Mouse (Mus musculus): Measurements from ENCODE around the gene Nfil3. TPM values are rescaled to one million over a fixed set of nuclear protein-coding genes. Genes with fewer than 3 reads are reported as not detected.
A peak's percentile ranks its signal among the peaks of the same experiment; 100 is the strongest.

Nfil3 gene
- 10 to 100 TPM in 3 of 4 experiments, 1 to 10 TPM in 1; 9.8 to 16.8 (median 15.8) TPM for total RNA-seq (2022)

DNA sequence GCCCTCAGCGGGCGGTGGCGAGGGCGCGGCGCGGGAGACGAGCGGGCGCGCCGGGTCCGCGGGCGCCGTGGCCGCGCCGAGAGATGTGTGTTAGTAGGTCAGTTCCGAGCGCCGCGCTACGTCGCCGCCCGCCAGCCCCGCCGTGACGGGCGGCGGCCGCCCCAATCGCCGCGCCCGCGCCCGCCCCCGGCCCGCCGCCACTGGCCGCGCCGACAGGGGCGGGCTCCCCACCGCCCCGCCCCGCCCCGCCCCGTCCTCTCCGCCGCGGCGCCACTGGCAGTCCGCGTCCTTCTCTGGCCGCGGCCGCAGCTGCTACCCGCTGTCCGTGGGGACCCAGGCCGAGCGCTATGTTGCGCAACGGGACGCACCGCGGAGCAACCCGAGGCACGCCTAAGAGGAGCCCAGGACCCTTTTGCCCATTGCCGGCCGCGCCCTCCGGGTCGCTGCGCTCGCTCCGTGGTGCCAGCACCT is at the start of gene Nfil3:
Gene Nfil3, minus strand, starts transcription at position 123 of the 471 bp plus-strand sequence.
- peak in 1 of 2 experiments; percentile 45 for DNase-seq (ENCODE audit: low spot score in 2 of 2)

GRCm38 (mm10) chr13:53024285-53024684 is 43.4 kb upstream of the Nfil3 start:
- no peak for DNase-seq (ENCODE audit: low spot score in 2 of 2)

- no peak for DNase-seq (ENCODE audit: low spot score in 2 of 2)
These were observed 39.4 kb upstream of the Nfil3 start for GRCm38 (mm10) chr13:53020282-53020681.

GRCm38 (mm10) chr13:53019532-53019931 is 38.7 kb upstream of the Nfil3 start:
- DNase-seq (ENCODE audit: low spot score in 2 of 2), result no peak

DNA sequence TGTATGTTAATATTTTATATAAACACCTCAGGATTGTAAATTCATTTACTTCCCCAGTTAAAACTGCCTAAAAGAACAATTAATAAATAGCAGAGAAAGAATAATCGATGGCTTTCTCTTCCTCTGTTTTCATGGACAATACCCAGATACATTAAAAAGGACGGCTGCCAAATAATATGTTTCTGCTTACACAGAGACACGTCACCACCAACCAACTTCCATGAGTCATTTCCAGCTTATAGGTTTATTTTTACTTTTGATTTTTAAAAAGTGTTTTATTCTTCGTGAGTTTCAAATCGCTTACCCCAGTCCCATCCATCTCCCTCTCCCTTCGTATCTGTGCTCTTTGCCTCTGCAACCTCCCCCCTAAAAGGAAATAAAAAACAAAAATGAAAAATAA is 38.1 kb upstream of the Nfil3 start:
- no peak for DNase-seq (ENCODE audit: low spot score in 2 of 2)

GRCm38 (mm10) chr13:53017983-53018382 is 37.1 kb upstream of the Nfil3 start:
- no peak for DNase-seq (ENCODE audit: low spot score in 2 of 2)

GRCm38 (mm10) chr13:53017117-53017516 is 36.2 kb upstream of the Nfil3 start:
- no peak for DNase-seq (ENCODE audit: low spot score in 2 of 2)

- DNase-seq (ENCODE audit: low spot score in 2 of 2), result peak; percentile 18 to 25
These were observed 30.6 kb upstream of the Nfil3 start for GRCm38 (mm10) chr13:53011426-53011825.

DNA sequence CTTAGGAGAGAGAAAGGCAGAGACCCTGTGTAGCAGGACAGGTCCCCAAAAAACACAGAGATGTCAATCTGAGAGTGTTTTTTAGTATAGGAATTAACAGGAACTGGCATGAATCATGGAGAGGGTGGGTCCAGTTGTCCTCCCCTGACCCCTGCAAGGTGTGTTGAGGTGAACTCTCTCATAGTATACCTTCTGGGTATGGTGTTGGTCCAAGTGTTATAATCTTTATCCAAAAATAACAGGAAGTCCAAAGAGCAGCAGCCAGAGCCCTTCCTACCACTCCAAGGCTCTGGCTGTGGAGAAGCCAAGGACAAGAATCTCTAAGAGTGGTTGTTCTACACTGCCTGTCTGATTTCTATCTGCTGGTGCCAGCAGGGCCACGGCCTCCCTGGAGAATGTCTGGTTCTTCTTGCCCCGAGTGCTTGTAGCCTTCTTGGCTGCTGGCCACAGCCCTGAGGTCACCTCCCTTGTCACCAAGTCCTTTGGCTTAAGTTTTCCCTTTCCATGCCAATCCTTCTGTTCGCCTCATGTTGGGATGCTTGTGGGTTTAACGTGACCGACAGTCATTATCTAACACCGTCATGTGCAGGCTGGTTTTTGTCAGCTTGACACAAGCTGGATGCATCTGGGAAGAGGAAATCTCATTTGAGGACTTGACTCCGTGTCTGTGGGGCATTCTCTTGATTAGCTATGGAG is 27.8 kb upstream of the Nfil3 start:
- DNase-seq (ENCODE audit: low spot score in 2 of 2), result peak in 1 of 2 experiments; percentile 13

GRCm38 (mm10) chr13:53007781-53008180 is 26.9 kb upstream of the Nfil3 start:
- no peak for DNase-seq (ENCODE audit: low spot score in 2 of 2)

DNA sequence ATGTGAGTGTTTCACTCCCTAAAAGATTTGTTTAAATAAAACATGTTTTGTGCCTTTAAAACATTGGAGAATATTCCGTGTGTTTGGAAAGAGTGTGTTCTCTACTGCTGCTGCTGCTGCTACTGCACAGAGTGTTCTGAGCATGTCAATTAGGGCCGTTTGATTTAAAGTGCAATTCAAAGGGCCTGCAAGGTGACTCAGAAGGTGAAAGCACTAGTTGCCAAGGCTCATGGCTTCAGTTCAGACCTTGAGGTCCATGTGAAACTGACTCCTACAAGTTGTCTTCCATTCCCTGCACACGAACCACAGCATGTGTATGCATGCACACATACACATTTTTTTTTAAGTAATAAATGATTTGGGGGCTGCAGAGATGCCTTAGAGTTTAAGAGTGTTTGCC is 22.4 kb upstream of the Nfil3 start:
- no peak for DNase-seq (ENCODE audit: low spot score in 2 of 2)

- DNase-seq (ENCODE audit: low spot score in 2 of 2), result no peak
These were observed 20.6 kb upstream of the Nfil3 start for GRCm38 (mm10) chr13:53001511-53001935.

DNA sequence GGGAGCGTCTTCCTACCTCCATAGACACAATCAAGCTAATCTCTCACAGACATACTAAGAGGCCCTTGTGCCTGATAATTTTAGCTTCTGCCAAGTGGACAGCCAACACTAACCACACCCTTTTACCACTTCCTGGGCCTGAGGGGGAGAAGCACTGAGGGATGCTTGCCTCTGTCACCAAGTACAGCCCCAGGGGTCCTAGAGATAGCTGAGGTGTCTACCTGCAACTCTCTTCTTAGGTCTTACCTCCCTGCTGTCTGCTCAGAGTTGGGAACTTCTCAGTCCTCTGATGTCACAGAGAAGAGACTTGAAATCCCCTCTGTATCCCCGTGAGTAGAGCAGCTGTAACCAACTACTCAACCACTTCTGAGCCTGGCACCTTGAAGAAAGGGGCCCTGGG is 19.6 kb upstream of the Nfil3 start:
- DNase-seq (ENCODE audit: low spot score in 2 of 2), result no peak

GRCm38 (mm10) chr13:52998541-52998940 is 17.7 kb upstream of the Nfil3 start:
- DNase-seq (ENCODE audit: low spot score in 2 of 2), result no peak

GRCm38 (mm10) chr13:52997806-52998205 is 16.9 kb upstream of the Nfil3 start:
- no peak for DNase-seq (ENCODE audit: low spot score in 2 of 2)

- no peak for DNase-seq (ENCODE audit: low spot score in 2 of 2)
These were observed 15.3 kb upstream of the Nfil3 start for GRCm38 (mm10) chr13:52996201-52996600.

DNA sequence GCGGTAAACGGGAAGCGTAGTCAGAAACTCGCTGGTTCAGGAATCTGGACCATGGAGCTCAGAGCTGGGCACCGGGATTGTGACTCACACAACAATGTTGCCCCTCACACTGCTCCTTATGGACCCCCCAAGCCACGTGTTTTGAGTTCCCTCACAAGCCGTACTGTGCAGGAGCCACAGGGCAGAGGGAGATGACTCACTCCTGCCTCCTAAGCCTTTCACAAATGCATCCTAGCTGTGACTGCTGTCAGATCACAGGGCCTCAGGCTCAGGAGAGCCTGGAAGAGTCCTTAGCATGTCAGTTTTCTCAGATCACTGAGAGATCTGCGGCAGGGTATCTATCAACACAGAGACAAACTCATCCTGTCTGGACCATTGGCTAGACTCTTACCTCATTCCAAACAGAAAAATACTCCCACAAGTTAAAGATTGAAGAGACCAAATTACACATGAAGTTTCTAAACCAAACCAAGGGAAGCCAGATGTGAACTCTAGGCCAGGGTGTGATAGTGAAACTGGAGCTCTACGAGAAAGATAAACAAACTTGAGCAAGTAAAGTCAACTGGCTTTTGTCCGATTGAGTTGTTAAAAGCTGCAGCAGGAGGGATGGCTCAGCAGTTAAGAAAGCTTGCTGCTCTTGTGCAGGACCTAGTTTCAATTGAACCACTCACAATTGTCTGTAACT is 13.5 kb upstream of the Nfil3 start:
- no peak for DNase-seq (ENCODE audit: low spot score in 2 of 2)

- no peak for DNase-seq (ENCODE audit: low spot score in 2 of 2)
These were observed 9.3 kb upstream of the Nfil3 start for GRCm38 (mm10) chr13:52990139-52990538.

DNA sequence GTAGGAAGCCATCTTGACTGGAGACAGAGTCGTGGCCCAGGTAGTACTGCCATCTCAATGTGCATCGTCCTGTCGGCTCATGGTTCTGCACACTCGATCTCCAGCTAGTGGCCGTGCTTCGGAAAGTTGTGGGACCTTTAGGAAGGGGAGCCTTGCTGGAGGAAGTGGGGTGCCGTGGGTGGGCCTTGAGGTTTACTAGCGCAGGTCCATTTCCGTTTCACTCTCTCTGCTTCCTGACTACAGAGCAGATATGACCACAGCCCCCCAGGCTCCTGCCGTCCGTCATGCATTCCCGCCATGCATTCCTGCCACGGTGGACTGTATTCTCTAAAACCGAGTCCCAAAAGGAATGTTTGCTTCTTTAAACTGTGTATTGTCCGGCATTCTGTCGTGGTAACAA is 8.1 kb upstream of the Nfil3 start:
- no peak for DNase-seq (ENCODE audit: low spot score in 2 of 2)

- no peak for DNase-seq (ENCODE audit: low spot score in 2 of 2)
These were observed 7.0 kb upstream of the Nfil3 start for GRCm38 (mm10) chr13:52987880-52988279.

DNA sequence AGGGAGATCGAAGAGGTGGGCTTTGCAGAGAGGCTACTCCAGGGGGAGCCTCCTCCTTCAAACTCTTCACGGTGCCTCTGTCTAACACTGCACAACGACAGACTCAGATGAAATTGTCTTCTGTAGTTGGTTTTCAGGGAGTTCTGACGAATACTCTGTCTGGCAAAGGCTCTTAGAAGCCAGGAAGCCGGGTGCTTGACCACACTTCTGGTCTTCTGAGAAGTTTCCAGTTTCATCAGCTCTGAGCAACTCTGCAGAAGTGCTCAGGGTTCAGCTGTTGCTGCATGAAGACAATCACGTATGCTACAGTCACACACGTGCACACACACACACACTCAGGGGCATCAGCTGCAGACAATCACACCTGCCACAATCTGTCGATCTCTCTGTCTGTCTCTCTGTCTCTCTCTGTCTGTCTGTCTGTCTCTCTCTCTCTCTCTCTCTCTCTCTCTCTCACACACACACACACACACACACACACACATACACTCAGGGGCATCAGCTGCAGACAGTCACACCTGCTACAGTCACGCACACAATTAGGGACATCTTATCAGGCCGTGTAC is 5.4 kb upstream of the Nfil3 start:
- DNase-seq (ENCODE audit: low spot score in 2 of 2), result no peak

- no peak for DNase-seq (ENCODE audit: low spot score in 2 of 2)
These were observed 4.8 kb upstream of the Nfil3 start for GRCm38 (mm10) chr13:52985508-52986214.
